Mouse (Mus musculus): ENCODE data around the gene Taf15. TPM values are rescaled to one million over a fixed set of nuclear protein-coding genes. Genes with fewer than 3 reads are reported as not detected.

Taf15 gene
- polyA plus RNA-seq (2012; ENCODE audit: low replicate concordance), result 112 and 167 TPM in 2 replicates

DNA sequence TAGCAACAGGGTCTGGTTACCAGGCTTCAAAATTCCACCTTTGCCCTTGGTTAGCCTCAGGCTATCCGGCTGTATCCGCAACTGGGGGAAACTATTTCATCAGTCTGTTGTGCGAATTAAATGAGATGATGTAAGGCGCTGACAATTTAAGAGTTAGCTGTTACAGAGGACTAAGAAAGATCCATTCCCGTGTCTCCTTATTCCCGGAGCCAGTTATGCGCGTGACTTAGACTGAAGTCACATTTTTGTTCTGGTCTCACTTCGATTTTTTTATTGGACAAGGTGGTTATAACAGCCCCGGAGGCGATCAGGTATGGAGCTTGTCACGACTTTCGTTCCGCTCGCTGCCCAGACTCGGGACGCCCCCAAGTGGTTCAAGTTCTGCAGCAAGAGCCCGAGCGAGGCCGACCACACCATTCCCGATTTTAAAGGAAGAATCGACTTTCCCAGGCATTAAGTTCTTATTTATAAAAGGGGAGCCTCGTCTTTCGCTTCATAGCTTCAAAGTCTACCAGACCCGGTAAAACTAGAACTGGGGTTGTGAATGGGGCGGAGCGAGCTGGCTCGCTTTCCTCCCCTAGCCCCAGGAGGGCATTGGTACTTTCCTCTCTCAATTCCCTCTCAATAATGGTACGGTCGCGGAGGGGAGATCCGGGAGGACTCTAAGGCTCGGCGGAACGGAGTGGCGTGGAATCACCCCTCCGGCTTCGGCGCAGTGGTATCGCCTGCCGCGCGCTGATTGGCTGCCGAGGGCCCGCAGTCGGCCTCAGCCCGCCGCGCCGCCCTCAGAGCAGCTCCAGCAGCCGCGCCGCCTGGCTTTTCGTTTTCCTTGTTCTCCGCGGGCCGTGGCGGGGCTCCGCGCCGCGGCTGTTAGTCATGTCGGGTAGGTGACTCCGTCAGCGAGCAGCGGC lies at the start of gene Taf15:
Gene Taf15 (plus strand): TSS at position 763 of the 911 bp plus-strand sequence.

DNA sequence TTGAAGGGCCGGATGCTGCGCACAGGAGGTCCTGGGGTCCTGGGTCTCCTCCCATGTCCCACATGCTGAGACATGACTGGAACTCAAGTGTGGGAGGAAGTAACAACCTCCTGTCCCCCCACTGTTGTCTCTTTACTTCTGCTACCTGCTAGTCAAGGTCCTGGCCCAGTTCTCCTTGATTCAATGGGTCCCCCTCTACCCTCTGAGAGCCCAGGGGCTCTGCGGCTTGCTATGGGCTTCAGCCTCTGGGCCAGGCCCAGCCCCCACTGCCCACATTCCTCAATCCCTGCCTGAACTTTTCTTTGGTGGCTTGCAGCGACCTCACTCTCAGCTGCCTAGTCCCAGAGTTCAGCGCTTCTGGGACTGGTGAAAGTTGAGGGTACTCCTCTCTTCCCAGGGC lies 43.5 kb upstream of the Taf15 start, which contains the start of gene Gas2l2:
Gene Gas2l2 (minus strand): TSS at position 101 of the 400 bp plus-strand sequence.

DNA sequence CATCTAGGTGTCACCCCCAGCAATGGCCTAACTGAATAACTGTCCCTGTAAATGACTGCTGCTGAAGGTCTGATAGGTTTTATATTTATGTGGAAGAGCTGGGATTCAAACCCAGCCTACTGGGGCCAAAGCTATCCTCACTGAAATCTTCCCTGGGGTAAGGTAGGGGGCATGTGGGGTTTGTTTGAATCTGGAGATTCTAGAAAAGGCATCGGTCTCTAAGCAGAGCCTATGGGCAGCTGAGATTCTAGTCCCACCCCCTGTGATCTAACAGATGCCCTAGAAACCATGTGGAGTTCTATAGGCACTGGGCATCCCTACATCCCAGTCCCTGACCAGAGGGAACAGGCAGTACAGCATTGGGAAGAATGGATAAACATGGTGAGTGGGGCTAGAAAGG lies 35.5 kb upstream of the Taf15 start, which contains the start of gene 1700020L24Rik:
Gene 1700020L24Rik (plus strand): TSS at position 301 of the 400 bp plus-strand sequence.

GRCm38 (mm10) chr11:83462711-83463244 lies 10.1 kb upstream of the Taf15 start, which contains the start of gene Mmp28:
TSS of gene Mmp28 (minus strand) at chr11:83463071.

GRCm38 (mm10) chr11:83522075-83522474 lies 49.2 kb downstream of the Taf15 start, which contains the start of gene Heatr9:
TSS of gene Heatr9 (minus strand) at chr11:83522175.

GRCm38 (mm10) chr11:83530360-83530759 lies 57.5 kb downstream of the Taf15 start, which contains the start of gene Ccl5:
TSS of gene Ccl5 (minus strand) at chr11:83530518.

Other genes with a start within 250 kb of the Taf15 start
- 0.05 and 1.3 TPM in 2 replicates for gene Slfn14, start 186.4 kb upstream of the Taf15 start, polyA plus RNA-seq (2012; ENCODE audit: low replicate concordance)
- 27.6 and 29.1 TPM in 2 replicates for gene Ap2b1, start 174.1 kb upstream of the Taf15 start, polyA plus RNA-seq (2012; ENCODE audit: low replicate concordance)
- gene Pex12, start 170.5 kb upstream of the Taf15 start, polyA plus RNA-seq (2012; ENCODE audit: low replicate concordance), result 4.2 and 9.9 TPM in 2 replicates
- gene Rasl10b, start 63.9 kb upstream of the Taf15 start, polyA plus RNA-seq (2012; ENCODE audit: low replicate concordance), result 0.06 and 0.16 TPM in 2 replicates
- gene Gas2l2, start 43.6 kb upstream of the Taf15 start, polyA plus RNA-seq (2012; ENCODE audit: low replicate concordance), result not detected in 2 replicates
- gene 1700020L24Rik, start 35.4 kb upstream of the Taf15 start, polyA plus RNA-seq (2012; ENCODE audit: low replicate concordance), result 1.3 and 2.4 TPM in 2 replicates
- gene Mmp28, start 10.0 kb upstream of the Taf15 start, polyA plus RNA-seq (2012; ENCODE audit: low replicate concordance), result 1.2 and 2.1 TPM in 2 replicates
- gene Heatr9, start 49.1 kb downstream of the Taf15 start, polyA plus RNA-seq (2012; ENCODE audit: low replicate concordance), result 0.16 and 0.21 TPM in 2 replicates
- gene Ccl5, start 57.4 kb downstream of the Taf15 start, polyA plus RNA-seq (2012; ENCODE audit: low replicate concordance), result 225 and 372 TPM in 2 replicates
- gene Ccl9, start 105.5 kb downstream of the Taf15 start, polyA plus RNA-seq (2012; ENCODE audit: low replicate concordance), result 1.7 and 5.0 TPM in 2 replicates
- 16.2 and 122 TPM in 2 replicates for gene Ccl6, start 120.0 kb downstream of the Taf15 start, polyA plus RNA-seq (2012; ENCODE audit: low replicate concordance)
- not detected in 2 replicates for gene Rpl9-ps1, start 172.5 kb downstream of the Taf15 start, polyA plus RNA-seq (2012; ENCODE audit: low replicate concordance)
- 2.7 and 7.1 TPM in 2 replicates for gene Ccl3, start 176.3 kb downstream of the Taf15 start, polyA plus RNA-seq (2012; ENCODE audit: low replicate concordance)
- 4.0 and 5.5 TPM in 2 replicates for gene Ccl4, start 189.5 kb downstream of the Taf15 start, polyA plus RNA-seq (2012; ENCODE audit: low replicate concordance)
- gene Wfdc17, start 230.9 kb downstream of the Taf15 start, polyA plus RNA-seq (2012; ENCODE audit: low replicate concordance), result 1.1 and 1.6 TPM in 2 replicates
- not detected in 2 replicates for gene Wfdc18, start 235.9 kb downstream of the Taf15 start, polyA plus RNA-seq (2012; ENCODE audit: low replicate concordance)